Mouse (Mus musculus) Muller cell, postnatal 12 days (primary cell): ENCODE results near the gene Wbp1l.

Source experiments
- DNase-seq: peaks from one replicate; pipeline ENCODE4 v3.0.0-alpha.2; 2015; ENCODE audit errors: inconsistent ontology term

The Wbp1l gene

GRCm38 (mm10) chr19:46701156-46701555, 102.3 kb downstream of the Wbp1l start:
- DNase-seq, result no peak

- DNase-seq, result no peak
These were observed 107.1 kb downstream of the Wbp1l start for GRCm38 (mm10) chr19:46705779-46706495.

DNA sequence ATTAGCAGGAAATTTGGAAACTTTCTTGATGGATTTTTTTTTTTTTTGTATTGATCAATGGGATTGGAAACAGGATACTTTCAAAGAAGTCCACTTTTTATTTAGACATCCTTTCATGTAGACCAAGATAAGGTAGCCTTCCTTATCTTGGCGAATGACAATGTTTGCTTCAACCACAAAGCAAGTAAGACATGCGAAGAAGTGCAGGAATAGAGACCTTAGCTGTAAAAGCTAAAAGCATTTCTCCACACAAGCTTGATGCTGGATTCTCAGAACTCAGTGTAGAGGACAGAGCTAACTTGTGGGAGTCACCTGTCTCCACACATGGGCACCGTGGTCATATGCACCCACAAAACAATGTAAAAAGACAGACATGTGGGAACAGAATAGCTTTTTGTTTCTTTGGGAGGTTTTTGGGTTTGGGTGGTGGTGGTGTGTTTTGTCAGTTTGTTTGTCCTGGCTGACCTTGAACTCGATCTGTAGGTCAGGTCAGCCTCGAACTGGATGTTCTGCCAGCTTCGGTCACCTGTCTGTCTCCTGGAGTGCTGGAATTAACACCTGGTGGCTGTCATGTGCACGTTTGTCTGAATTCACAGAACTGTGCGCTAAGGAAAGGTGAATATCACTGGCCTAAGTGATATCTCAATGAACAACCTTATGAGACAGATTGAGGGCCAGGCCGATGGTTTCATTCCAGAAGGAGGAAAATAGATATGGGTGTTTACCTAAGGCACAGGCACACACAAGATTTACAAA, 107.8 kb downstream of the Wbp1l start:
- DNase-seq, result no peak
